Mouse (Mus musculus) left cerebral cortex, adult 9 months (tissue): ENCODE data around the gene Polg2.
"Not testable (repeated sequence)": the region's sequence is repeated elsewhere in the genome, so short reads cannot be mapped to it uniquely, and the experiment has no call there.

Experiments used
- DNase-seq, 2 experiments: peaks; one replicate each; pipeline ENCODE4 v3.0.0; 2022; ENCODE audit warnings: low spot score in 2 of 2

Polg2 gene

GRCm38 (mm10) chr11:106779388-106780088 is at the start of gene Polg2:
Gene Polg2 (minus strand): TSS chr11:106779537.
- peak; percentile 83 to 90 for DNase-seq

DNA sequence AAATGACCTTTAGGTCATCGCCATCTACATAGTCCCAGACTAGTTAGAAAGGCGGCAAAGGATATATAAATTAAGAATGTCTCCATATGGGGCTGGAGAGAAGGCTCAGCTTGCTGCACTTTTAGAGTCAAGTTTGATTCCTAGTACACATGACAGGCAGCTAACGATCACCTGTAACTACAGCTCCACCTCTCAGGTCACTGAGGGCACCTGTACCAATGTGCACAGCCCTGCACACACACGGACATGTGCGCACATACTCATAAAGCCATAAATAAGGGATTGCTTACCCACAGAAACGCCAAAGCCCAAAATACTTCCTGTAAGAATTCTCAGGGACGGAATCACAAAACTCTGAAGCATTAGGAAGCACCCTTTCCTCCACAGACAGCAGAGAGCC is 48.7 kb upstream of the Polg2 start:
- DNase-seq, result no peak

GRCm38 (mm10) chr11:106824403-106824802 is 45.1 kb upstream of the Polg2 start:
- no peak for DNase-seq

DNA sequence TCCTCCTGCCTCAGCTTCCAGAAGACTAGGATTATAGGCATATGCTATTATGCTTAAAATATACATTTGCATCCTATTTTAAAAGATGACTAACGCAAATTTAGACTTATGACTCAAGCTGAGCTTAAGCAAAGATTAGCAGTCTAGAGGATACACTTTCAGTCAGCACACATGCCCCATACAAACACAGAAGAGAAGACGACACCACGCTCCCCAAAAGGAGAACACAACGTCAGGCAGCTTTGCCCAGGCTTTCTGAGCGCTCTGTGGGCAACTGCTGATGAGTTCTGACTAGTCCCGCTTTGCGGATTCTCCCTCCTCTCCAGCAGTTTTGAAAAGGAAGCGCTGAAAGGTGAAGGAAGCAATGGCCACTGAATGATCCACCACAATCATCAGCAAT is 44.4 kb upstream of the Polg2 start:
- no peak for DNase-seq

DNA sequence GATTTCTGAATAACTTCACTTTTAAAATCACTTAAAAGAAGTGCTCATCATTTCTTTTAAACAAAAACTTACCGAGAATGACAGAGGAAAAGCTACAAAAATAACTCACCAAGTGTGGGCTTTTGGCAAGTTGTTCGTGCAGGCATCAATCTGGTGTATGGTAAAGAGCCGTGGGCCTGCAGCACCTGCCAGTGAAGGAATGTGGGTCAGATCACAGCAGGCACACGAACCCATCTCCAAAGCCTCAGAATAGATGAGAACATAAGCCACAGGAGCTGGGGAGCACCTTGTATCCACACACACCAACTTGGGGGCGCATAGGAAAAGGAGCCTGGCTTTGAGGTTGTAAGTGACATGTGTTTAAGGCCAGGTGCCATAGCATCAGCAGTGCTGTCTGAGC is 43.6 kb upstream of the Polg2 start:
- peak in 1 of 2 experiments; percentile 72 for DNase-seq

GRCm38 (mm10) chr11:106822491-106822890 is 43.2 kb upstream of the Polg2 start:
- no peak for DNase-seq

DNA sequence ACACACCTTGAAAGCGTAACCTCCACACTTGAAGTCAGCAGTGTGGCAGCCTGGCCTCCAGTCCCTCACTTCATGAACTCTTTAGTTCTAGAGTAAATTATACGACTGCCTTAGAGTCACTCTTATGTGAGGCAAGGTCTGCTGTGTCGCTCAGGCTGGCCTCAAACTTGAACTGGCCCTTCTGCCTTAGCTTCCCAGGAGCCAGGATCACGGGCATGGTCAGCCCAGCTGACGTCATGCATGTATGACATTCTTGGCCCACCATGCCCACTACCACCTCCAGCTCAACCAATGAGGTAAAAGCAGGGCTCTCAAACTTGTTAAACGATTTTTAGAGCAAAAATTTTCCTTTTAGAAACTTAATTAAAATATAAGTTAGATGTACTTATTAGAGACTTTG is 42.1 kb upstream of the Polg2 start:
- no peak for DNase-seq

DNA sequence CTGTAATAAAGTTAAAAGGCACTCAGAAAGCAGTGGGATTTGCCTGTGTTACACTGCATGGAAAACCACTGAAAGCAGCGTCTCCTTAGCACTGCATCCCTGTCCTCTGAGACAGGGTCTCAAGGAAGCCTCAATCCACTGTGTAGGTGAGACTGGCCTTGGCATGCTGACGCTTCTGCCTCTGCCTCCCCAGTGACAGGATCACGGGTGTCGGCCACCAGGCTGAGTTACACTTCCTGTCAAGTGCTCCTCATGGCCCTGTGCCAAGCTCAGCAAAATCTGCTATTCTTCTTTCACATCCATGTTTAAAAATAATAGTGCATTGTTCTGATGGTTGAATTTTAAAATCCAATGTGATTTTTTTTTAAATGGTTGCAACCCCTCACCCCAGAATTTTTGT is 41.6 kb upstream of the Polg2 start:
- no peak for DNase-seq

DNA sequence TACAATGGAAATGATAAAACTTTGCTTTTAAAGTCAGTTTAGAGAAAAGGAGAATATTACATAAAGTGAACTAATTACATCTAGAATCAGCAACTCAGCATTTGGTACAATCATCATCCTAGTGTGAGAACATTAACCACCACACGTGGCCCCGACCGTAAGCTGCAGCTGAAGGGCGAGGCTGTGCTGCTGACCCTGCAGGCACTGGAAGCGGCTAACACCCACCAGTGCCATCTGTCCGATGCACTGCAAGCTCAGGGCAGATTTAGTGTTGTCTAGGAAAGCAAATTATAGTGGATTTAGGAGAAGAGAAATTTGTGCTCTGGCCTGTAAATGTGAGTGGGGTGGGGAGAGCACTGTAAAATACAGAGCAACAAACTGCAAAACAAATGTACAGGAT is 40.9 kb upstream of the Polg2 start:
- DNase-seq, result no peak

- no peak for DNase-seq
These were observed 40.3 kb upstream of the Polg2 start for GRCm38 (mm10) chr11:106819595-106819994.

DNA sequence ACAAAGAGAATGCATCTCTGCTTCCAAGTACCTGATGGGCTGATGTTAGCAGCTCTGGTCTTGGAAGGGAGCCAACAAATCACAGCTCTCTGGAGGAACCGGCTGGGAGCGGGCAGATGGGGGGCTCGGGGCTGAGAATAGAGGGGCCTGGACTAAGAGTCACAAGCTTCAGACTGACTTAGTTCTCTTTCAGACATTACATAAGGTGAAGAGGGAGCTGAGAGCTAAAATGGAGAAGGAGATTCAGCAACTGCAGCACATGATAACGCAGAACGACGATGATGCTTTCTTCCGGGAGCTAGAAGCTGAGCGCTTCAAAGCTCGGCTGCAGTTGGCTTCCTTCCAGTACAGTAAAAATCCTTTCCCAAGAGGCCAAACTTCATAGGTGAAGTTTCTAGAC is 39.0 kb upstream of the Polg2 start:
- no peak for DNase-seq

DNA sequence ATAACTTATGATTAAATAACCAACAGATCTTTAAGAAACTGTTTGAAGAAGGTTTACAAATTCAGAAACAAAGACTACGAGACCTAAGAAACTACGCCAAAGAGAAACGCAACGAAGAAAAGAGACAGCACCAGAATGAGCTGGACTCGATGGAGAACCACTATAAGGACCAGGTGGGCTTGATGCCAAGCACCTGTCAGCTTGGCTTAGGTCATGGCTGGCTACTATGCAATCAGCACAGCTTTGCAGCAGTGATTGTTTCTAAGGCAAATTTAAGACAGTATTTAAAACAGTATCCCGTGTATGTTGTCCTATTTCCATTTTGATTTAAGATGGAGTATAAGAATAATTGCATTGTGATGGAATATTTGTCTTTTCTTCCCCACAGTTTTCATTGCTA is 38.5 kb upstream of the Polg2 start:
- DNase-seq, result no peak

DNA sequence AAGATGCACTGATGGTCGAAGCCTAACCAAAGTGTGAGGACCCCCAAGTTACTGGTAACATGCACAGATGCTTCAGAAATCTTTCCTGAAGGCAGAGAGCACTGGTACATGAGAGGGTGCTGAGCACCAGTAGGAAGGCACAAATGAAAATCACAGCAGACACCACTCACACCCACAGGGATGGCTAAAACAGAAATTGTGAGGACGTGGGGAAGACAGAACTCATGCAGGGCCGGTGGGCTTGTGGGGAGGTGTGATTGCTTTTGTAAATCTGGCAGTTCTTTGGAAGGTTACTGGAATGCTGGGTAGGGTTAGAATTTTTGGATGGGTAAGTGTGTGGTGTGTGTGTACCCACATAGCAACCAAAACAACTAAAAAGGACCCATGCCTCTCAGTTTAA is 37.8 kb upstream of the Polg2 start:
- no peak for DNase-seq

- DNase-seq, result no peak
These were observed 37.0 kb upstream of the Polg2 start for GRCm38 (mm10) chr11:106816316-106816715.

DNA sequence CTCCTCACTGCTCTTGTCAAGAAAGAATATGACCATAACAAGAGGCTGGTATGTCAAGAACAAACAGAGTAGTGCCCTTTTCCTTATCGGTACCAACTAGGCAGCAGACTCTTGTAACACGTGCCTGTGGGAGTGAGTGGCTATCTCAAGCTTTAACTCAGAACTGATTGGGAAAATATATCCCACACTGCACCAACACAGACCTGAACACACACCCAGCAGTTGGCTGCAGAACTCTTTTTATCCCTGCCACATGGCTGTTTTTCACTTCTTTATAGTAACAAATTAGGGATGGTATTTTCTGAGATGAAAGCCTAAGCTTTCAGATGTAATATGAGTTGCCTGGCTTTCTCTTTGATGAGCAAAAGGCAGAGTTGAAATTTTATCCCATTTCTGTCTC is 36.4 kb upstream of the Polg2 start:
- no peak for DNase-seq

DNA sequence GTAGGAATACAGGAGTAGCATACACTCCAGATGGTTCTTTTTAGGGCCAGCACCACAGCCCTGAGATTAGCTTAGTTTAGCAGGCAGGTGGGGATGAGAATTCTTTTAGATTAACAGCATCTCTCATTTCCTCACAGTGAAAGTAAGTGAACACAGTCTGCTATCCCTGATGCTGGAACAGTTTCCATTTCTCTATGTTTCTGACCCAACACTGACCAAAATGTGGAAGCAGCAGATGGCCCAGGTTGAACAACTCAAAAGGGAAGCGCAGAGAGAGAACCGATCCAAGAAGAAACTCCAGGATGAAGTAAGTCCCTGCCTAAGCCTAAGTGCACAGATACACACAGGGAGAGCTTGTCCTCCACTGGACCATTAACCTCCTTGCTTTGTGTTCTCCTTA is 36.0 kb upstream of the Polg2 start:
- no peak for DNase-seq

GRCm38 (mm10) chr11:106814601-106815320 is 35.4 kb upstream of the Polg2 start:
- DNase-seq, result no peak

DNA sequence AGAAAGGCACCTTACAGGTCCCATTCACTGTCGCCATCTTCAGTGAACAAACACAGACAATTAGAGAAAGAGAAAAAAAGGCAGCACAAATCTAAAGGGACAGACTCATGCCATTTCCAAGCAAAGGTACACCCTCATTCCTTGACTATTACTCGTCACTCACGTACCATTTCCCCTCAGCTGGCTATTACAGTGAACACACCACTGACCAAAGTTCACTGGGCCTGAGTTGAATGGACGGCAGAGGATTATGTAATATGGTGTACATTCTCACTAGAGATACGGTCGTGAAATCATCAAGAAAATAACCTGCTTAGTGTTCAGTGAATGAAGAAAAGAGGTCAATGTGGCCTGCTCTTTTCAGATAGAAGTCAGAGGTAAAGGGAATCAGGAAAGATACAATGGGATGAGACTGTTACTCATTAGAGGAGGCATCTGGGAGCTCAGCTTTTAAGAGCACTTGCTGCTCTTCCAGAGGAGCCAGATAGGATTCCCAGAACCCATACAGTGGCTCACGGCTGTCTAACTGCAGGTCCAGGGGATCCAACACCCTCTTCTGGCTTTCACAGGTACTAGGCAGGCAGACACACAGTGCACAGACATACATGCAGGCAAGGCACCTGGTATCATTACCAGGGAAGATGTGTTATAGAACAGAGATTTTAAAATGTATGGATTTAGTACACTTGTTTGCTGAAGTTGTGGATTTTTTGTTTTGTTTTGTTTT is 33.2 kb upstream of the Polg2 start:
- no peak for DNase-seq

GRCm38 (mm10) chr11:106807442-106807841 is 28.1 kb upstream of the Polg2 start:
- DNase-seq, result not testable (repeated sequence)

DNA sequence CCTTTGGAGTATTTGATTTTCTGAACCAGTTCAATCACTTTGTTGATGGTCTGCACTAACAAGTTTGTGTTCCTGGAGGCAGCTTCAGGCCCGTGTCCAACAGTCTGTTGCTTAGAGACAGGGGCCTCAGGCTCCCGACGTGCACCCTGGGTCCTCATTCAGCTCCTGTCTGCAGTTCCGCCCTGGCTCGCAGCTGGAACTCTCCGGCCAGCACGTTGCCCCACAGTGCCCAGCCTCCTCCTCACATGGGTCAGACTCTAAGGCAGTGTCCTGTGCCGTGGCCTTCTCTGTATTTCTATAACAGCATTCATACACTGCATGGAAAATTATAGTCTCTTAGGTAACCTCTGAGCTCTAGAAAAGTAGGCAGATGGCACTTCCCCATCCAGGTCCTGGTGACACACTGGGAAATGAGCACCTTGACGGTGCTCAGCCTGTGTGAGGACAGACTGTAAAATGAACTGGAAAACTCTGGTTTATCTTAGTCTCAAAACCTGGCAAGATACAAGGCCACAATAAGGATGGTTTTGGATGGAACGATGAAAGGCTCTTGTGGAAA is 22.8 kb upstream of the Polg2 start:
- DNase-seq, result no peak

DNA sequence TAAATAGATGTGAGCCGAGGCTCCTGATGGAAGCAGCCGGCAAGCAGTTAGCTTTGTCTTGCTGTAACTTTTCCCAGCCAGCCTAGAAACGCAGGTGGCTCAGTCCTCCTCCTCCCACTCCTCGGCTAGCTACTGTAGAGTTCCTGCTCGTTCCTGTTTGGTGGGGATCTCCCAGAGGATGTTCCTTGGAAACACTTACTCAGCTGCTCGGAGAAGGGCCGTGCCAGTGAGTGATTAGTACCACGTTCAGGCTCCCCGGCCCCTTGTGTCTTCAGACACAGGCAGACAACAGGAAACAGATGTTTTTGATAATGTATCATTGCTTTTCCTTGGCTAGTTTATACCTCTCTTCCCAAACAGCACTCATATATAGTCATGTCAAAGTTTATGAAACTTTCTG is 16.3 kb upstream of the Polg2 start:
- DNase-seq, result no peak

- DNase-seq, result no peak
These were observed 14.5 kb upstream of the Polg2 start for GRCm38 (mm10) chr11:106793846-106794245.

DNA sequence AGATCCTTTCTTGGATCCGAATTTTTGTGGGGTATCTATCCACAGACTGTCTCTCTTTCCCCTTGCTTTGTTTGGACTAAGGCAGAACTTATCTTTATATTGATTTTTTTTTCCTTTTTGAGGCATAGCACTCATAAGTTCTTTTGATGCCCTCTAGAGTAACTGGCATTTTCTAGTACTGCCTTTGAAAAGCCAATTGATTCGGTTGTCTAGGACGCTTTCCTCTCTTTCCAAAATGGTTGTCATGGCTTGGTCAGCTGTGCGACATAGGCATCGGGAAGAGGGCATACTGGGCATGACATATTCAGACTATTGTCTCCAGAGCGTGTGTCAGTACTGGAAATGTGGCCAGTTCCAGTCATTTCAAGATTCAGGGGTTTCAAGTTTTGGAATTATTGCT is 10.3 kb upstream of the Polg2 start:
- no peak for DNase-seq
